Mouse (Mus musculus) left cerebral cortex, adult 18-20 months (tissue): Measurements from ENCODE around the gene Skor1. TPM values are rescaled to one million over a fixed set of nuclear protein-coding genes. Genes with fewer than 3 reads are reported as not detected.
A peak's percentile ranks its signal among the peaks of the same experiment; 100 is the strongest.

Experiments used
- DNase-seq, 2 experiments: peaks; one replicate each; pipeline ENCODE4 v3.0.0; 2021 to 2022; ENCODE audit warnings: low spot score in 2 of 2, mixed read lengths in 1 of 2
- total RNA-seq, 2 experiments: library from RNA; stranded (reverse); gene quantifications; 2 replicates each; pipeline ENCODE4 v1.2.3; 2021

The Skor1 gene
- total RNA-seq, 2 experiments from 2014 or later: 0.23 TPM

GRCm38 (mm10) chr9:63092567-63092966 is 56.2 kb downstream of the Skor1 start:
- DNase-seq: no peak

- DNase-seq: peak; percentile 74 to 82
These were observed 56.7 kb downstream of the Skor1 start for GRCm38 (mm10) chr9:63091971-63092528.

GRCm38 (mm10) chr9:63091101-63091921 is 57.5 kb downstream of the Skor1 start:
- peak in 1 of 2 experiments; percentile 12 for DNase-seq

GRCm38 (mm10) chr9:63089141-63089540 is 59.6 kb downstream of the Skor1 start:
- no peak for DNase-seq

Other genes with a start within 250 kb of the Skor1 start
- gene Pias1, start 161.0 kb downstream of the Skor1 start, total RNA-seq: 10 to 100 TPM; 69.4 to 75.4 TPM
- gene Map2k5, start 228.9 kb upstream of the Skor1 start, total RNA-seq: 10 to 100 TPM; 31.6 to 34.0 TPM